In genomic region chr11:118249012-118249383, GRCm38 (mm10) we compare ENCODE assay signal across 8 mouse cellular contexts. TPM values are rescaled to one million over a fixed set of nuclear protein-coding genes. Genes with fewer than 3 reads are reported as not detected.
DNase-seq lines count a peak whose midpoint lies in the region; ATAC-seq and TF ChIP-seq lines count a peak whose summit lies in the region.

No protein-coding gene starts in this region.

- peak overlapping the region; percentile 82 for H3K4me2 ChIP-seq in limb, embryonic 12.5 days
- peak overlapping the region; percentile 71 for H3K4me2 ChIP-seq in midbrain, embryonic 15.5 days

- no peaks in the 10 kb centered on the region for H3K27me3 ChIP-seq in heart, embryonic 10.5 days (ENCODE audit: insufficient read depth, poor library complexity, severe bottlenecking)
- H3K27me3 ChIP-seq in G1E (ENCODE audit: insufficient read depth, low read length): peaks cover 5% of the 10 kb centered on the region; the same call in 1 of the 2 replicates
- H3K27me3 ChIP-seq in erythroblast, embryonic 14.5 days (ENCODE audit: control insufficient read depth): peaks cover 25% of the 10 kb centered on the region
- no peaks in the 10 kb centered on the region for H3K27me3 ChIP-seq in limb, embryonic 12.5 days
- no peaks in the 10 kb centered on the region for H3K27me3 ChIP-seq in midbrain, embryonic 15.5 days (replicated peaks)

- under 1% methylated on average over 5 of the region's 5 CpGs for WGBS in heart, embryonic 10.5 days
- WGBS in limb, embryonic 12.5 days: 0% methylated on average over 5 of the region's 5 CpGs
- WGBS in midbrain, embryonic 15.5 days: 0% methylated on average over 5 of the region's 5 CpGs

- no peak for TF ChIP-seq CTCF in G1E (IDR thresholded peaks at IDR 0.05; ENCODE audit: low read depth, low read length)

- no peak for DNase-seq in heart, embryonic 10.5 days (ENCODE audit: low spot score)
- no peak for DNase-seq in heart, postnatal 36 days
- no peak for DNase-seq in G1E (ENCODE audit: low spot score)
- no peak for DNase-seq in ovary, postnatal 36 days (ENCODE audit: low spot score)

- H3K27ac ChIP-seq in heart, embryonic 10.5 days: peak overlapping the region; percentile 93
- H3K27ac ChIP-seq in limb, embryonic 12.5 days: peak overlapping the region; percentile 84
- H3K27ac ChIP-seq in midbrain, embryonic 15.5 days: peak overlapping the region; percentile 64

- H3K4me3 ChIP-seq in heart, embryonic 10.5 days: peak overlapping the region; percentile 86
- peak overlapping the region; percentile 84 for H3K4me3 ChIP-seq in G1E (ENCODE audit: low read depth, low read length)
- H3K4me3 ChIP-seq in erythroblast, embryonic 14.5 days (replicated peaks): peak overlapping the region; percentile 85
- peak overlapping the region; percentile 85 for H3K4me3 ChIP-seq in limb, embryonic 12.5 days (replicated peaks)
- H3K4me3 ChIP-seq in midbrain, embryonic 15.5 days: peak overlapping the region; percentile 62

- no peak for ATAC-seq in G1E (ENCODE audit: extremely low read depth, insufficient number of reproducible peaks, low FRiP score, poor library complexity, severe bottlenecking)
- no peak; the same call in none of the 2 replicates for ATAC-seq in limb, embryonic 12.5 days (ENCODE audit: insufficient number of reproducible peaks, insufficient read depth, low FRiP score, low TSS enrichment, low read depth)
- ATAC-seq in midbrain, embryonic 15.5 days (replicated peaks): peak; percentile 7; the same call in 1 of the 2 replicates
- ATAC-seq in monocyte, adult 5-6 weeks (replicated peaks; ENCODE audit: insufficient number of reproducible peaks, low FRiP score, low TSS enrichment, poor library complexity, severe bottlenecking): no peak

- H3K36me3 ChIP-seq in heart, embryonic 10.5 days: no peaks in the 10 kb centered on the region
- H3K36me3 ChIP-seq in G1E (replicated peaks): peaks cover 9% of the 10 kb centered on the region
- no peaks in the 10 kb centered on the region for H3K36me3 ChIP-seq in erythroblast, embryonic 14.5 days (ENCODE audit: control insufficient read depth)
- no peaks in the 10 kb centered on the region for H3K36me3 ChIP-seq in limb, embryonic 12.5 days
- H3K36me3 ChIP-seq in midbrain, embryonic 15.5 days (replicated peaks): no peaks in the 10 kb centered on the region

- intact Hi-C loops in heart, postnatal 36 days (cut with DNase I): no loop called here

- no peak overlapping the region for H3K9ac ChIP-seq in limb, embryonic 12.5 days (replicated peaks)
- H3K9ac ChIP-seq in midbrain, embryonic 15.5 days: peak overlapping the region; percentile 12; the same call in 1 of the 2 replicates

- no peaks in the 10 kb centered on the region for H3K9me3 ChIP-seq in heart, embryonic 10.5 days
- no peaks in the 10 kb centered on the region for H3K9me3 ChIP-seq in G1E (replicated peaks)
- H3K9me3 ChIP-seq in erythroblast, embryonic 14.5 days (ENCODE audit: control insufficient read depth, low read length): no peaks in the 10 kb centered on the region
- no peaks in the 10 kb centered on the region for H3K9me3 ChIP-seq in limb, embryonic 12.5 days
- H3K9me3 ChIP-seq in midbrain, embryonic 15.5 days: no peaks in the 10 kb centered on the region

- peaks cover 38% of the 10 kb centered on the region for H3K4me1 ChIP-seq in heart, embryonic 10.5 days
- peaks cover 40% of the 10 kb centered on the region for H3K4me1 ChIP-seq in G1E (ENCODE audit: insufficient read depth, low read depth, low read length)
- H3K4me1 ChIP-seq in erythroblast, embryonic 14.5 days (ENCODE audit: control insufficient read depth): peaks cover 31% of the 10 kb centered on the region
- peaks cover 44% of the 10 kb centered on the region for H3K4me1 ChIP-seq in limb, embryonic 12.5 days (replicated peaks)
- peaks cover 24% of the 10 kb centered on the region for H3K4me1 ChIP-seq in midbrain, embryonic 15.5 days

RNA-seq across cellular contexts. Expression of gene Cyth1, which starts 0.6 kb away (rescaled TPM):
- 15.5 and 15.6 TPM in 2 replicates for polyA plus RNA-seq in heart, embryonic 10.5 days (2016; fragmentation: Nextera tagmentation; extraction: Ambion mirVana)
- 10 to 100 TPM; 45.6 to 51.6 TPM for total RNA-seq in heart, postnatal 36 days (2021)
- total RNA-seq in G1E (2014; fragmentation: Nextera tagmentation): 4.0 and 4.5 TPM in 2 replicates
- total RNA-seq in G1E (2017): 7.1 and 7.7 TPM in 2 replicates
- 2.7 and 3.1 TPM in 2 replicates for polyA plus RNA-seq in G1E (2012)
- polyA plus RNA-seq in erythroblast, embryonic 14.5 days (2012): 0.07 and 0.14 TPM in 2 replicates
- 24.5 and 26.3 TPM in 2 replicates for polyA plus RNA-seq in limb, embryonic 12.5 days (2016; fragmentation: Nextera tagmentation; extraction: Ambion mirVana)
- 28.5 and 30.2 TPM in 2 replicates for polyA plus RNA-seq in midbrain, embryonic 15.5 days (2015; fragmentation: Nextera tagmentation; extraction: Ambion mirVana)
- total RNA-seq in monocyte, adult 5-6 weeks (2017): 110 to 193 TPM (median 136 TPM) in 3 replicates

RNA-seq across cellular contexts. Expression of gene Usp36, which starts 41.0 kb away (rescaled TPM):
- 19.5 and 22.4 TPM in 2 replicates for polyA plus RNA-seq in heart, embryonic 10.5 days (2016; fragmentation: Nextera tagmentation; extraction: Ambion mirVana)
- 10 to 100 TPM; 12.6 to 15.2 TPM for total RNA-seq in heart, postnatal 36 days (2021)
- total RNA-seq in G1E (2014; fragmentation: Nextera tagmentation) (27.1 and 36.5 TPM in 2 replicates), G1E (2017) (6.2 and 8.0 TPM in 2 replicates)
- 55.1 and 60.6 TPM in 2 replicates for polyA plus RNA-seq in G1E (2012)
- polyA plus RNA-seq in erythroblast, embryonic 14.5 days (2012): 0.37 and 0.53 TPM in 2 replicates
- polyA plus RNA-seq in limb, embryonic 12.5 days (2016; fragmentation: Nextera tagmentation; extraction: Ambion mirVana): 20.1 and 21.3 TPM in 2 replicates
- polyA plus RNA-seq in midbrain, embryonic 15.5 days (2015; fragmentation: Nextera tagmentation; extraction: Ambion mirVana): 20.1 and 23.1 TPM in 2 replicates
- 13.1 to 29.6 TPM (median 14.8 TPM) in 3 replicates for total RNA-seq in monocyte, adult 5-6 weeks (2017)

Comparison
In these comparisons a context has a peak if more than half of its experiments do, and no peak if none do; other contexts are left out.
1. RNA of gene Usp36, which starts 41.0 kb away (polyA plus RNA-seq): 55.1 to 60.6 TPM in G1E, 20.1 to 23.1 TPM in midbrain, embryonic 15.5 days, 19.5 to 22.4 TPM in heart, embryonic 10.5 days and 20.1 to 21.3 TPM in limb, embryonic 12.5 days; 0.37 to 0.53 TPM in erythroblast, embryonic 14.5 days; every median in the first group is over 10 times any median in the second.
2. Peak in every context shown above with its lines, with median percentiles within 50 percentile points of each other: H3K27ac ChIP-seq and H3K4me3 ChIP-seq.